Mouse (Mus musculus) embryonic facial prominence, embryonic 14.5 days (tissue): ENCODE results near the gene Gprin1. TPM values are rescaled to one million over a fixed set of nuclear protein-coding genes. Genes with fewer than 3 reads are reported as not detected.

ENCODE experiments used
- ATAC-seq: fragments of 200-750 bp; cut with Nextera tagmentation; 2 replicates; pipeline ENCODE4 v1.8.0; 2017; ENCODE audit warnings: low read depth, moderate number of reproducible peaks, moderate TSS enrichment
- DNase-seq: peaks from one replicate; pipeline ENCODE4 v3.0.0-alpha.2; 2015; ENCODE audit warnings: low spot score
- H3K27ac ChIP-seq: fragments of 300-500 bp; sonication (generic); replicated peaks from 2 replicates; pipeline ENCODE4 v1.5.1; 2014; ENCODE audit warnings: low read depth, mild to moderate bottlenecking, low read length, moderate library complexity
- H3K27me3 ChIP-seq: fragments of 300-500 bp; sonication (generic); replicated peaks from 2 replicates; pipeline ENCODE4 v1.6.1; 2014; ENCODE audit warnings: low read length; ENCODE audit not compliant: control insufficient read depth, insufficient read depth
- H3K36me3 ChIP-seq: fragments of 300-500 bp; sonication (generic); 2 replicates; pipeline ENCODE4 v1.6.1; 2014; ENCODE audit warnings: low read length, mixed read lengths; ENCODE audit not compliant: control insufficient read depth, insufficient read depth
- H3K4me1 ChIP-seq: fragments of 300-500 bp; sonication (generic); 2 replicates; pipeline ENCODE4 v1.6.1; 2014; ENCODE audit warnings: antibody characterized with exemption, low read length; ENCODE audit not compliant: control insufficient read depth, insufficient read depth
- H3K4me2 ChIP-seq: fragments of 300-500 bp; sonication (generic); 2 replicates; pipeline ENCODE4 v1.6.1; 2014; ENCODE audit warnings: low read depth, mild to moderate bottlenecking, low read length, moderate library complexity, mixed read lengths
- H3K4me3 ChIP-seq: fragments of 300-500 bp; sonication (generic); 2 replicates; pipeline ENCODE4 v1.5.1; 2014; ENCODE audit warnings: low read depth, mild to moderate bottlenecking, low read length
- H3K9ac ChIP-seq: fragments of 300-500 bp; sonication (generic); 2 replicates; pipeline ENCODE4 v1.6.1; 2014; ENCODE audit warnings: low read depth, mild to moderate bottlenecking, low read length, moderate library complexity, mixed read lengths
- H3K9me3 ChIP-seq: fragments of 300-500 bp; sonication (generic); 2 replicates; pipeline ENCODE4 v1.6.1; 2016; ENCODE audit warnings: low read length; ENCODE audit not compliant: control insufficient read depth
- WGBS: fragments of 180-500 bp; shearing (Covaris S2); extraction: QIAGEN DNeasy Blood & Tissue Kit; methylation state at CpG from one replicate; pipeline ENCODE4 v1.1.7; 2014; 5-methylcytosine and 5-hydroxymethylcytosine counted together
- polyA plus RNA-seq: library from polyadenylated mRNA; unstranded; fragments of >200 nt; fragmentation: Nextera tagmentation; extraction: Ambion mirVana; gene quantifications from 2 replicates; pipeline ENCODE4 v1.2.1, GENCODE M21; 2014

The Gprin1 gene
- polyA plus RNA-seq, 1 experiment from 2014 or later, result 1.4 TPM

DNA sequence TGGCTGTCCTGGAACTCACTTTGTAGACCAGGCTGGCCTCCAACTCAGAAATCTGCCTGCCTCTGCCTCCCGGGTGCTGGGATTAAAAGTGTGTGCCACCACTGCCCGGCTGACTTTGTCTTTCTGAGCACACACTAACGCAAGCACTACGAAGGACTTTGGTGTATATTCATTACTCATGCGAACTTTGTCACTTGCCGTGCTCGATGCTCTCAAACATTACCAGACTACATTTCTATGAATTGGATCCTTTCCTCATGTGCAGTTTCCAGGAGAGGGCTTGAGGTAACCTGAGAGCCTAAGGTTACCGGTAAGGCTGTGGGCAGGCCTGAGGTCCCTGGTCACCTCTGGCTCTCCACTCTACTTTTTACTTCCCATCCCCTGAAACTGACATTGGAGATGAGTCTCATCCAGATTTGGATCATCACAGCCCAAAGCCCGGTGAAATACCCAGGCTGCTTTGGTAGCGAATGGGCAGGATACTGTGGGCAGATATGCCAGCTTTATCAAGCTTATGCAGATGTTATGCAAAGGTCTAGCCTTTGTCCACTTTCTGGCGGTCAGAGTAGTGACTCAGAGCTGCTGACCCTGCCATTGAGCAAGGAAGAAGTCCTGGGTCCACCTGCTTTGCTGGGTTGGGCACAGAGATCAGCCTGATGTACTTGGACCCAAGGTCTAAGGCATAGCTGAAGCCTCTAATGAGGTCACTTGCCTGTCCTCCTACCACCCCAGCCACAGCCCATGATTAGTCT is 54.0 kb downstream of the Gprin1 start:
- H3K4me3 ChIP-seq, result no peak overlapping the region
- no peak overlapping the region for H3K9ac ChIP-seq
- WGBS, result 90% methylated on average over 11 of the region's 11 CpGs
- DNase-seq, result no peak
- no peak for ATAC-seq
- H3K4me1 ChIP-seq, result peaks cover 16% of the 10 kb centered on the region
- no peaks in the 10 kb centered on the region for H3K36me3 ChIP-seq
- no peaks in the 10 kb centered on the region for H3K27me3 ChIP-seq
- no peak overlapping the region for H3K27ac ChIP-seq
- H3K4me2 ChIP-seq, result no peak overlapping the region
- no peaks in the 10 kb centered on the region for H3K9me3 ChIP-seq

DNA sequence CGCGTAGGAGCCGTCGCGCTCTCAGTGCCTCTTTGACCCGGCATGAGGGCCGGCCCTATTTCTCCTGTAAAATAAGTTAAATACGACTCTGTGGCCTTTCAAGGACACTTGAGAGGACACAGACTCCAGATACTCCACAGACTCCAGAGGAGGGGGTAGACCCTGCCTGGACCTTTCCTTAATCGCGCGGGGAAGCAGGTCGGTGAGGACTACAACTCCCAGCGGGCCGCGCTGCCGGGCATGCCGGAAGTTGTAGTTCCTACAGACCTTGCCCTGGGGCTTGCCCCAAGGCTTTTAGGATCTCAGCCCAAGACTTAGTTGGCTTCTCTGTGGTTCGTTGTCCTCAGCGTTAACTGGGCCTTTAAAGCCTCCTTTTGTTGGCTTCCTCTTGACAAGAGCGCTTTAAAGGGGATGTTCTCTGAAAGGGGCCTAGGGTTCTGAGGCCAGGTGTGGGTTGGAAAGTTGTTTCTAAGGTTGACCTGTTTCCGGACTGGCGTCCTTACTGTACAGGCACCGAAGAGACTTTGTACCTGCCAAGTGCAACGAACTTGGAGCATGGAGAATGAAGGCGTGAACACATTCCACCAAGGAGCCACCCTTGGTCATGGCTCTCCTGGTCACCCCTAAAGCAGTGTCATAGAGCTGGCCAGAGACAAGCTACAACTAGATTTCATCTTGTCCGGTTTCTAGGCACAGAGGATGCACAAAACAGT is 55.2 kb downstream of the Gprin1 start:
- WGBS, result 16% methylated on average over 26 of the region's 26 CpGs
- Histone ChIP-seq H3K4me2 (peak overlapping the region; percentile 53), H3K4me1 (peaks cover 16% of the 10 kb centered on the region), H3K27me3 (no peaks in the 10 kb centered on the region), H3K4me3 (peak overlapping the region; percentile 98), H3K27ac (peak overlapping the region; percentile 85), H3K9me3 (no peaks in the 10 kb centered on the region), H3K9ac (peak overlapping the region; percentile 67), H3K36me3 (no peaks in the 10 kb centered on the region)
- DNase-seq, result no peak
- peak; percentile 75 for ATAC-seq

DNA sequence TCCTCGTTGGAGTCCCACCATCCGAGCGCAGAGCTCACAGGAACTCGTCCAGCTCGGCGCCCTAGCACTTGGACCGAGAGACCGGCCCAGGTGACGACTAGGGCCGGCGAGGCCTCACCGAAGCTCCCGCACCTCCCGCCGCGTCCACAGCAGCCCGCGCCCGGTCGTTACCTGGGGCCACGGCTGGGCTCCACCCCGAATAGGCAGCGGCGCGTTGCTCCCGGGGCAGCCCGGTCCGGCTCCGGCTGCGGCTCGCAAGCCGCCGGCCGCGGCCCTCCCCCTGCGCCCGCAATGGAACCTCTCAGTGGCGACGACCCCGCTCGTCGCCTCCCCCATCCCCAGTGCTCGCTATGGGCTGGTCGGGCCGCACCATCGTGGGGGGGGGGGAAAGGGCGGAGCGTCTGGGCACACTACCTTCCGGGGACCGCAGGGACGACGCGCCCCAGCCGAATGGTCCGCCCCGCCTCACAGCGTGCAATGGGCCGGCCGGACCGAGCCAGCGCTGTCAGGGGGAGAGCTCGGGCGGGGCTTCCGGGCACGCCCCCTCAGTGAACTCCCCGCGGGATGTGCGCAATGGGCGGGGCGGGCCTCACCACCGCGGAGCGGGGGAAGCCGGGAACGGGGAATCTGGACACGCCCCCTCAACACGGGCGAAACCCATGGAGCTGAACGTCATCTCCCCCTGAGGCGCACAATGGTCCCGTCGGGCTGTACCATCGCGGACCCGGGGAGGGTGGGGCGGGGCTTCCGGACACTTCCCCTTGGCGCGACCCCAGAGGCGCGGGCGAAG is 55.9 kb downstream of the Gprin1 start, which contains the start of gene Rnf44:
Gene Rnf44, minus strand, starts transcription at position 350 of the 790 bp plus-strand sequence.
- H3K4me1 ChIP-seq, result peaks cover 17% of the 10 kb centered on the region
- H3K4me3 ChIP-seq, result peak within 1 kb of the TSS; percentile 98
- peak within 1 kb of the TSS; percentile 93 for H3K4me2 ChIP-seq
- WGBS, result 0% methylated on average over 23 of the region's 92 CpGs
- peak within 1 kb of the TSS; percentile 85 for H3K27ac ChIP-seq
- no peaks in the 10 kb centered on the region for H3K27me3 ChIP-seq
- H3K36me3 ChIP-seq, result no peaks in the 10 kb centered on the region
- ATAC-seq (peak; percentile 99), DNase-seq (peak; percentile 98)
- H3K9ac ChIP-seq, result peak within 1 kb of the TSS; percentile 94
- H3K9me3 ChIP-seq, result no peaks in the 10 kb centered on the region

DNA sequence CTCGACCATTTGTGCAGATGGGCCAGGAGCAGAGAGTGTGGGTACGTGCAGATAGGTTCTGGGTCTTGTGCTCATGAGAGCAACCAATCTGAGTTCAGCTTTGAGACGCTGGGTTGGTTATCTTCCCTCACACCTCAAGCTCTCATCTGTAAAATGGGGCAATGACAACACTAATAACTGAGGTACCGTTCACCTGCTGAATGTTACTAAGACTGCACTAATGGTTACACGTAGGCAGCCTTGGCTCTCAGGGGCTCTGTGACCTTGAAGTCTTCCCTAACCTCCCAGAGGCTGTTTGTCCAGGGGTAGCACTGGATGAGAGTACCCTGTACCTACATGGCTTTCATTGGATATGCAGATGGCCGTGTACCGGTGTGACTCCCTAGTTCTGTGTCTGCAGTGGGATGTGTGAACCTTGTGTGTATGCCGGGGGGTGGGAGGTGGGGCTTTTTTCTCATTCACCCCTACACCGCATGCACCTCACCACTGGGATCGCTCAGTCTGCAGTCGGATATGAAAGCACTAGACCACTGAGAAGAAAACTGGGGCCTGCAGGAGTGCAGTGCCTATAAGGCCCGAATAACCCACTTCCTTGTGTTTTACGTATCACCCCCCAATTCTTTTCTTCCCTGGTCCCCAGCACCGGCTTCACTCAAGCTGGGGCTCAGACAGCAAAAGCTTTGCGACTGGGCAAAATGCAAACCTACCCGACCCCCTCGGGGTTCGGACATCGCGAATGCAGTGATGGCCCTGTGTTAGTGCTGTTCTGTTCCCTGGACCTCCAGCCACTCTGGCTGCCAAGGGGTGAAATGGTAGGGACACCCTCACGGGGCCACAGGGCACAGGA is 56.7 kb downstream of the Gprin1 start:
- no peaks in the 10 kb centered on the region for H3K27me3 ChIP-seq
- H3K4me2 ChIP-seq, result peak overlapping the region; percentile 93
- peak overlapping the region; percentile 94 for H3K9ac ChIP-seq
- no peaks in the 10 kb centered on the region for H3K36me3 ChIP-seq
- H3K9me3 ChIP-seq, result no peaks in the 10 kb centered on the region
- peak overlapping the region; percentile 98 for H3K4me3 ChIP-seq
- H3K27ac ChIP-seq, result peak overlapping the region; percentile 84
- H3K4me1 ChIP-seq, result peaks cover 21% of the 10 kb centered on the region
- ATAC-seq, result no peak
- DNase-seq, result no peak
- WGBS, result 13% methylated on average over 21 of the region's 21 CpGs

DNA sequence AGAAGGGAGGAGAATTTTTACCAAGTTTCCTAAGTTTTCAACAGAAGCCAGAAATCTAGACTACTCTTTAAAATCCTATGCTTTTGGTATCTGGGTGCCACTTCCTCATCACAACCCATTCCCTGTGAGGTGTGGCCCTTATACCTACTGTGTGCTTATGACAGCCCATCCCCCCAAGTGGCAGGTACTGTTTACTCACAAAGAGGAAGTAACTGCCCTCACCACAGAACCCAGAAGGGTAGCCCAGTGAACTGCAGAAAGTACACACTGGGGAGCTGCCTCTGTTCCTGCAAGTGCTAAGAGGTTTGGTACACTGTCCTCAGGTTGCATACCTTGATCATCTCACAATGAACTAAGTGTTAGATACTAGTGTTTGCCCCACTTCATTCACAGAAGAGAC is 57.9 kb downstream of the Gprin1 start:
- peak overlapping the region; percentile 94; the same call in 1 of the 2 replicates for H3K9ac ChIP-seq
- H3K27me3 ChIP-seq, result no peaks in the 10 kb centered on the region
- no peaks in the 10 kb centered on the region for H3K36me3 ChIP-seq
- H3K4me1 ChIP-seq, result peaks cover 21% of the 10 kb centered on the region
- H3K27ac ChIP-seq, result no peak overlapping the region
- ATAC-seq (no peak), DNase-seq (no peak)
- H3K4me2 ChIP-seq, result peak overlapping the region; percentile 93
- H3K9me3 ChIP-seq, result no peaks in the 10 kb centered on the region
- H3K4me3 ChIP-seq, result 0 out of 2 replicates have a peak overlapping the region, but pooled peaks have one; percentile 2

DNA sequence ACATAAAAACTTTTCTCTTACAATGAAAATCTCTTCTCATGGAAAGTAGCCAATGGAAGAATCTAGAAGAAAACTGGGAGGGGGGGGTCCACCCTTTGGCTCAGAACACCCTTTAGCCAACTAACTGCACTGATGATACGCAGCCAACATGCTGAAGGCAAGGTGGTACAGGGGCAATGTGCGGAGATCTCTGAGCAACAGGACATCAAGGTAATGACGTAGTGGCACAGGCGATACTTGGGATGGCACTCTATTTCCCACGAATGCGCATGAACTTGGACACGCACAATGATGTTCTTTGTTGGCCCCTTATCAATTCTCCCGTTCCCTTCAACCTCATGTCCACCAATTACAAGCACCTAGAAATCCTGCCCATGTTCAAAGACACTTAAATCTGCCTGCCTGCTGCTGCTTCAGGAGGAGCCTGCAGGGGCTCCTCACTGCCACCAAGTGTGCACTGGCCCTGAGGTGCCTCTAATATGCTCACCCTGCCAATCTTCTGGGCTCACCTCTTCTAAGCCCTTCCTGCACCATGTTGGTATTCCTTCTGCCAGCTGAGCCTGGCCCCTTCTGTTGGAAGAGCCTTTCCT is 59.4 kb downstream of the Gprin1 start:
- Histone ChIP-seq H3K4me2 (no peak overlapping the region), H3K27me3 (no peaks in the 10 kb centered on the region), H3K9me3 (no peaks in the 10 kb centered on the region), H3K4me3 (no peak overlapping the region), H3K9ac (no peak overlapping the region), H3K27ac (no peak overlapping the region), H3K4me1 (peaks cover 33% of the 10 kb centered on the region), H3K36me3 (no peaks in the 10 kb centered on the region)
- WGBS, result 93% methylated on average over 8 of the region's 8 CpGs
- ATAC-seq (no peak), DNase-seq (no peak)

DNA sequence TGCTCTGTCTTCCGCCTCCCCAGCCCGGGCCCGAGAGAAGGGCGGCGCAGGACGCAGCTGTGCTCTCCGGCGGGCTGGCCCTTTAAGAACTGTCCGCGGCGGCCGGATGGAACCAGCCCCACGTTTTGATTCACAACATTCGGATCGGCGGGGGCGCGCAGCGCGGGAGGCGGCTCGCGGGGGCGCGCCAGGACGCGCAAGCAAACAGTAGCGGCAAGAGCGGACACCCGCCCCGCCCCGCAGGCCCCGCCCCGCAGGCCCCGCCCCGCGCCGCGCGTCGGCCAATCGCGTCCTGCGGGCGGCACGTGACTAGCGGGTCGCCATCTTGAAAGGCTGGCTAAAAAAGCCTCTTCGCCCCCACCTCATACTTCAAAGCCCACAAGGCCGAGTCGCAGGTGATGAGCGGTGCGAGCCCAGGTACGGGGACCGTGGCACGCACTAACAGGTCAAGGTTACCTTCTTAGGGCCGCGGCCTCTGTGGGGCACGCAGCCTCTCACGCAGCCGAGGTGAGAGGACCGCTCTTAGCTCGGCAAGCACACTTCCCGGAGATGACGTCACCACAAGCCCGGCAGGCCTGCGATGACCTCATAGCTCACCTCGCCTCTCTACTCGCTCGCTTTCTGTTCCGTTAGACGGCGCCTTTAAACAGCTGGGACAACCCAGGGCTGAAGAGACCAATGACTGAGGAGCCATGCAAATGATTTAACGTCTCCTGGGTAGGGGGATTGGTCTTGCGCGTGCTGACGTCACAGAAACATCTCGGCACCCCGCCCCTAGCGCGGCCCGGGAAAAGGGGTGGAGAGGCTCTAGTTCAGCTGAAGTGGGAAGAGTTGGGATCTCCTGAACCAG is 61.9 kb downstream of the Gprin1 start:
- peak; percentile 91 for ATAC-seq
- WGBS, result under 1% methylated on average over 44 of the region's 82 CpGs
- no peaks in the 10 kb centered on the region for H3K9me3 ChIP-seq

More for the DNA sequence above, 61.9 kb downstream of the Gprin1 start:
- Histone ChIP-seq H3K4me2 (peak overlapping the region; percentile 76), H3K9ac (peak overlapping the region; percentile 91), H3K27ac (peak overlapping the region; percentile 97), H3K4me3 (peak overlapping the region; percentile 97), H3K36me3 (peaks cover 18% of the 10 kb centered on the region), H3K27me3 (no peaks in the 10 kb centered on the region), H3K4me1 (peaks cover 36% of the 10 kb centered on the region)
- peak; percentile 97 for DNase-seq
